26 mouse cellular contexts compared by ENCODE assay signal in the genomic region with DNA sequence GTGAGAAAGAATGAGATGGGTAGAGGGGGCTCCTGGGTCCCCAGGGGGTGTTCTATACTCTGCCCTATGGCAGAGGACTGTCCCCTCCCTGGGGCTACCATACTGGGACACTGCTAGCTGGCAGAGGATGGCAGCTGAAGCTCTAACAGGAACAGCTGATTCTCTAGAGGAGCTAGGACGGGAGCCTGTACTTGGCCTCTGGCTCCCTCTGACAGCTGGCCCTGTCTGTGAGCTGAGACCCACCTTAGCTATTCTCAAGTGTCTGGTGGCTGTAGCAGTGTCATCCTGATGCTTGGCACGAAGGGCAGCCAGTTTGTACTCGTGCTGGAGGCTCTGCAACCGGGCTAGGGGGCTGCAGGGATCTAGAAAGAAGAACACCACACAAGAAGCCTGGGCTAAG. TPM values are rescaled to one million over a fixed set of nuclear protein-coding genes. Genes with fewer than 3 reads are reported as not detected.
"Had no signal": no experiment of that assay in that cellular context is flagged by ENCODE, and none has a peak within 500 bp of the region (broad histone marks: within the 10 kb centered on the region; RNA-seq: fewer than 3 reads in every experiment).

No protein-coding gene starts in this region.

- H3K4me1 ChIP-seq: heart, embryonic 15.5 days; kidney, embryonic 15.5 days; limb, embryonic 12.5 days; liver, embryonic 12.5 days had no signal

- DNase-seq: gastrocnemius, postnatal 14 days; gastrocnemius, postnatal 36 days; heart, adult 2 months; heart, postnatal 14 days; heart, postnatal 36 days; kidney, adult 11 months; kidney, adult 2 months; kidney, adult 9 months; kidney, postnatal 14 days; kidney, postnatal 36 days; layer of hippocampus, adult 9-11 months; layer of hippocampus, postnatal 36 days; left cerebral cortex, postnatal 4 days had no signal

- H3K4me2 ChIP-seq: heart, embryonic 11.5 days; heart, embryonic 13.5 days; heart, embryonic 15.5 days; hindbrain, embryonic 13.5 days; hindbrain, embryonic 15.5 days; kidney, embryonic 15.5 days; limb, embryonic 12.5 days; limb, embryonic 15.5 days; liver, embryonic 12.5 days had no signal

- H3K9ac ChIP-seq: heart, embryonic 13.5 days; heart, embryonic 15.5 days; hindbrain, embryonic 13.5 days; hindbrain, embryonic 15.5 days; kidney, embryonic 15.5 days; limb, embryonic 12.5 days; limb, embryonic 15.5 days; liver, embryonic 12.5 days had no signal

- H3K4me3 ChIP-seq: heart, adult 2 months; heart, embryonic 13.5 days; heart, embryonic 15.5 days; hindbrain, embryonic 13.5 days; hindbrain, embryonic 15.5 days; kidney, embryonic 15.5 days; limb, embryonic 12.5 days; limb, embryonic 15.5 days; liver, embryonic 12.5 days had no signal

- ATAC-seq: hindbrain, postnatal 0 days; intestine, embryonic 16.5 days had no signal

- H3K27ac ChIP-seq: heart, adult 2 months; heart, embryonic 13.5 days; heart, embryonic 15.5 days; hindbrain, embryonic 13.5 days; hindbrain, embryonic 15.5 days; hindbrain, postnatal 0 days; kidney, embryonic 15.5 days; kidney, postnatal 0 days; limb, embryonic 12.5 days; limb, embryonic 15.5 days; liver, embryonic 12.5 days had no signal

- H3K27me3 ChIP-seq: heart, embryonic 13.5 days; heart, embryonic 15.5 days; hindbrain, embryonic 13.5 days; hindbrain, embryonic 15.5 days; kidney, embryonic 15.5 days; limb, embryonic 12.5 days; limb, embryonic 15.5 days; liver, embryonic 12.5 days had no signal

- H3K9me3 ChIP-seq: heart, embryonic 13.5 days; heart, embryonic 15.5 days; hindbrain, embryonic 13.5 days; hindbrain, embryonic 15.5 days; kidney, embryonic 15.5 days; limb, embryonic 12.5 days; limb, embryonic 15.5 days; liver, embryonic 12.5 days had no signal

RNA-seq across cellular contexts. Expression of gene Nanos3, which starts 44.2 kb away (rescaled TPM):
- polyA plus RNA-seq: liver, adult 2 months had no signal
